25 mouse cellular contexts compared by ENCODE assay signal in the genomic region with DNA sequence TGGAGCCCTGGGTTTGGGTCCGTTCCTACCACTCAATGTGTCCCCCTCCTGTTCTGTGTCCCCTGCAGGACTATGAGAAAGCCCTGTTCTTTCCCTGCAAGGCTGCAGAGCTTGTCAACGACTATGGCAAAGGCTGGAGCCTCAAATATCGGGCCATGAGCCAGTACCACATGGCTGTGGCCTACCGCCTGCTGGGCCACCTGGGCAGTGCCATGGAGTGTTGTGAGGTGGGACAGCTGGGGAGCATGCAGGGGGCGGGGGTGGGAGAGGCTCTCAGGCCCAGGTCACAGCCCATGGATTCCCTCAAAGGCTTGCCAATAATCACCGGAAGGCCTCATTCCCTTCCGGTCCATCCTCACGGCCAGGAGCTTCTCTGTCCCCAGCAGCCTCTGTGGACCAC. TPM values are rescaled to one million over a fixed set of nuclear protein-coding genes. Genes with fewer than 3 reads are reported as not detected.
DNase-seq lines count a peak whose midpoint lies in the region; ATAC-seq and TF ChIP-seq lines count a peak whose summit lies in the region.
"Had no signal": no experiment of that assay in that cellular context is flagged by ENCODE, and none has a peak within 500 bp of the region (broad histone marks: within the 10 kb centered on the region; RNA-seq: fewer than 3 reads in every experiment).

No protein-coding gene starts in this region.

- no peak overlapping the region for H3K4me2 ChIP-seq in heart, embryonic 16.5 days (ENCODE audit: low read depth, low read length)
- H3K4me2 ChIP-seq in myocyte (ENCODE audit: low read depth): no peak overlapping the region
- H3K4me2 ChIP-seq: embryonic facial prominence, embryonic 13.5 days; heart, embryonic 11.5 days; hindbrain, embryonic 13.5 days; intestine, embryonic 15.5 days had no signal

- WGBS in heart, embryonic 16.5 days: 62% methylated on average over 8 of the region's 8 CpGs

- no peak overlapping the region for H3K9ac ChIP-seq in heart, embryonic 16.5 days (ENCODE audit: low read length)
- H3K9ac ChIP-seq: embryonic facial prominence, embryonic 13.5 days; hindbrain, embryonic 13.5 days; intestine, embryonic 15.5 days had no signal

- peaks cover 3% of the 10 kb centered on the region; the same call in 1 of the 2 replicates for H3K36me3 ChIP-seq in heart, embryonic 16.5 days (ENCODE audit: control insufficient read depth, insufficient read depth)
- H3K36me3 ChIP-seq in myocyte (ENCODE audit: control insufficient read depth, insufficient read depth): no peaks in the 10 kb centered on the region
- H3K36me3 ChIP-seq: embryonic facial prominence, embryonic 10.5 days; embryonic facial prominence, embryonic 13.5 days; hindbrain, embryonic 10.5 days; hindbrain, embryonic 13.5 days; intestine, embryonic 15.5 days had no signal

- peak; percentile 31 to 44 for DNase-seq in cerebellum, postnatal 25 days
- DNase-seq in heart, adult 18-20 months: no peak
- no peak for DNase-seq in right cerebral cortex, adult 2 months (ENCODE audit: low spot score in 2 of 2)
- DNase-seq: adrenal gland, adult 8-10 months; adrenal gland, postnatal 25 days; cerebellum, adult 8-10 months; cerebellum, postnatal 14 days; embryo, embryonic 11 days; gastrocnemius, postnatal 10 days; gastrocnemius, postnatal 36 days; heart, postnatal 10 days; heart, postnatal 36 days; kidney, adult 11 months had no signal

- TF ChIP-seq POLR2A in myocyte (IDR thresholded peaks at IDR 0.05; ENCODE audit: insufficient read length, low read depth): no peak

- H3K9me3 ChIP-seq in heart, embryonic 16.5 days (replicated peaks; ENCODE audit: control insufficient read depth, low read length): no peaks in the 10 kb centered on the region; the same call in 1 of the 2 replicates
- H3K9me3 ChIP-seq: embryonic facial prominence, embryonic 10.5 days; embryonic facial prominence, embryonic 13.5 days; hindbrain, embryonic 10.5 days; hindbrain, embryonic 13.5 days; intestine, embryonic 15.5 days had no signal

- no peaks in the 10 kb centered on the region for H3K27me3 ChIP-seq in heart, embryonic 16.5 days (ENCODE audit: control insufficient read depth, insufficient read depth, low read length)
- no peaks in the 10 kb centered on the region for H3K27me3 ChIP-seq in myocyte (ENCODE audit: control insufficient read depth, insufficient read depth, insufficient read length)
- H3K27me3 ChIP-seq: embryonic facial prominence, embryonic 13.5 days; hindbrain, embryonic 13.5 days; intestine, embryonic 15.5 days had no signal

- H3ac ChIP-seq in myocyte (ENCODE audit: control insufficient read depth, insufficient read length): no peak overlapping the region

- no peak overlapping the region for H3K27ac ChIP-seq in heart, embryonic 16.5 days (ENCODE audit: low read length)
- H3K27ac ChIP-seq: embryonic facial prominence, embryonic 10.5 days; embryonic facial prominence, embryonic 13.5 days; hindbrain, embryonic 13.5 days; intestine, embryonic 15.5 days had no signal

- H3K4me1 ChIP-seq in heart, embryonic 16.5 days (ENCODE audit: control insufficient read depth, insufficient read depth, low read length): no peaks in the 10 kb centered on the region
- H3K4me1 ChIP-seq: intestine, embryonic 15.5 days had no signal

- peaks cover 8% of the 10 kb centered on the region for H3K79me2 ChIP-seq in myocyte (ENCODE audit: control insufficient read depth, insufficient read depth)

- ATAC-seq in cerebellum, adult (ENCODE audit: insufficient number of reproducible peaks, low FRiP score, low TSS enrichment): no peak
- ATAC-seq in heart, embryonic 16.5 days (replicated peaks; ENCODE audit: extremely low read depth, insufficient read depth, low FRiP score): 0 out of 2 replicates have a peak, but pooled peaks have one; percentile 15
- ATAC-seq: forebrain, embryonic 16.5 days; intestine, embryonic 15.5 days had no signal

- no peak overlapping the region for H3K4me3 ChIP-seq in heart, embryonic 16.5 days (ENCODE audit: low read length)
- H3K4me3 ChIP-seq in myocyte: no peak overlapping the region
- H3K4me3 ChIP-seq: embryonic facial prominence, embryonic 10.5 days; embryonic facial prominence, embryonic 13.5 days; erythroblast, embryonic 14.5 days; hindbrain, embryonic 10.5 days; hindbrain, embryonic 13.5 days; intestine, embryonic 15.5 days had no signal

TF ChIP-seq in myocyte, 11 proteins besides CTCF, POLR2A, EP300 and RAD21:
- TF ChIP-seq MYOG (IDR thresholded peaks at IDR 0.05; ENCODE audit: control insufficient read depth in 1 of 3, insufficient read depth in 1 of 3, insufficient read length in 2 of 3, low read depth in 2 of 3) (peak in 2 of 3 experiments; percentile 49 to 80), POLR2AphosphoS2 (IDR thresholded peaks at IDR 0.05; ENCODE audit: insufficient read length, low read depth) (no peak), E2F4 (IDR thresholded peaks at IDR 0.05; ENCODE audit: insufficient read depth) (no peak), MAX (IDR thresholded peaks at IDR 0.05; ENCODE audit: low read depth) (no peak), REST (IDR thresholded peaks at IDR 0.05; ENCODE audit: insufficient read depth, insufficient read length) (no peak), TCF3 (IDR thresholded peaks at IDR 0.05; ENCODE audit: insufficient read length, low read depth) (no peak), SRF (IDR thresholded peaks at IDR 0.05; ENCODE audit: control insufficient read depth, insufficient read length, low read depth) (no peak), MYOD1 (IDR thresholded peaks at IDR 0.05; ENCODE audit: control insufficient read depth in 1 of 3, insufficient read length in 2 of 3, low read depth in 2 of 3) (peak in 1 of 3 experiments; percentile 73), CEBPB (IDR thresholded peaks at IDR 0.05; ENCODE audit: insufficient read depth, poor library complexity, severe bottlenecking) (no peak), USF1 (IDR thresholded peaks at IDR 0.05; ENCODE audit: low read depth) (no peak), TCF12 (IDR thresholded peaks at IDR 0.05; ENCODE audit: insufficient read depth, poor library complexity, severe bottlenecking) (no peak)

RNA-seq across cellular contexts. Expression of gene Rapsn, which starts 6.4 kb away (rescaled TPM):
- 40.9 and 43.4 TPM in 2 replicates for polyA plus RNA-seq in heart, embryonic 16.5 days (2015; fragmentation: Nextera tagmentation; extraction: Ambion mirVana)
- total RNA-seq in heart, adult 18-20 months (2021): 10 to 100 TPM; 17.6 to 18.5 TPM
- polyA plus RNA-seq in myocyte (2012; fragmentation: generic; extraction: Trizol): 199 TPM
- polyA plus RNA-seq: erythroblast, embryonic 14.5 days had no signal

RNA-seq across cellular contexts. Expression of gene Psmc3, which starts 12.0 kb away (rescaled TPM):
- polyA plus RNA-seq in heart, embryonic 16.5 days (2015; fragmentation: Nextera tagmentation; extraction: Ambion mirVana): 239 and 255 TPM in 2 replicates
- total RNA-seq in heart, adult 18-20 months (2021): 100 to 1,000 TPM; 231 to 257 TPM
- 688 TPM for polyA plus RNA-seq in myocyte (2012; fragmentation: generic; extraction: Trizol)

RNA-seq across cellular contexts. Expression of gene Slc39a13, which starts 28.4 kb away (rescaled TPM):
- polyA plus RNA-seq in heart, embryonic 16.5 days (2015; fragmentation: Nextera tagmentation; extraction: Ambion mirVana): 56.9 and 61.3 TPM in 2 replicates
- total RNA-seq in heart, adult 18-20 months (2021): 10 to 100 TPM; 20.0 to 26.2 TPM
- 41.1 TPM for polyA plus RNA-seq in myocyte (2012; fragmentation: generic; extraction: Trizol)

RNA-seq across cellular contexts. Expression of gene Spi1, which starts 40.4 kb away (rescaled TPM):
- 3.6 and 5.2 TPM in 2 replicates for polyA plus RNA-seq in heart, embryonic 16.5 days (2015; fragmentation: Nextera tagmentation; extraction: Ambion mirVana)
- 1 to 10 TPM; 4.0 to 5.0 TPM for total RNA-seq in heart, adult 18-20 months (2021)
- 0.04 TPM for polyA plus RNA-seq in myocyte (2012; fragmentation: generic; extraction: Trizol)
- polyA plus RNA-seq: activated CD4-positive, CD25-positive, alpha-beta regulatory T cell, adult 4 months had no signal

Comparison
In these comparisons a context has a peak if more than half of its experiments do, and no peak if none do; other contexts are left out.
1. DNase-seq: peak in cerebellum, postnatal 25 days (2 of 2); none in heart, adult 18-20 months (0 of 2) and right cerebral cortex, adult 2 months (0 of 2).